Comparison of ENCODE assay signal across 29 mouse cellular contexts in the genomic region with DNA sequence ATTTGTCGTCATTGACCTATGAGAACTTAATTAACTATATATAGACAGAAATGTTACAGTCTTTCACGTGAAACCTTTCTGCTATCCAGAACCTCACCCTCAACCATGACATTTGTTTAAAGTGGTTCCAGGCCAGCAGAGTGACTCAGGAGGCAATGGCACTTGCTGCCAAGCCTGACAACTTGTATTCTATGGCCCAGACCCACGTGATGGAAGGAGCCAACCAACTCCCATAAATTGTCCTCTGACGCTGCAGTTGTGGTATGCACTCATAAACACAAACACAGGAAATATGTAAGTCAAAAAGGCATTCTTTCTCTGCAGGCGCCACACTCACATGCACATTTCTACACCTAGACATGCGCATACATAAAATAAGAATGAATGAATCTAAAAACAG. TPM values are rescaled to one million over a fixed set of nuclear protein-coding genes. Genes with fewer than 3 reads are reported as not detected.
A peak's percentile ranks its signal among the peaks of the same experiment; 100 is the strongest.
DNase-seq lines count a peak whose midpoint lies in the region; TF ChIP-seq lines count a peak whose summit lies in the region.
"Had no signal": no experiment of that assay in that cellular context is flagged by ENCODE, and none has a peak within 500 bp of the region (broad histone marks: within the 10 kb centered on the region; RNA-seq: fewer than 3 reads in every experiment).

No protein-coding gene starts in this region.

- peaks cover 4% of the 10 kb centered on the region for H3K79me2 ChIP-seq in C2C12 (ENCODE audit: control insufficient read depth, insufficient read depth)

- no peak for TF ChIP-seq CTCF in C2C12 (IDR thresholded peaks at IDR 0.05; ENCODE audit: control insufficient read depth, insufficient read depth, insufficient read length)
- no peak for TF ChIP-seq CTCF in left cerebral cortex, adult 2 months (IDR thresholded peaks at IDR 0.05)

- H3K36me3 ChIP-seq in C2C12 (ENCODE audit: control insufficient read depth, insufficient read depth), result peaks cover 61% of the 10 kb centered on the region

- DNase-seq in 3134 (ENCODE audit: extremely low read depth, insufficient read length, low spot score), result peak; percentile 50
- DNase-seq in adrenal gland, adult 8-10 months, result peak; percentile 34
- peak; percentile 51 for DNase-seq in adrenal gland, postnatal 25 days
- no peak for DNase-seq in neural tube, embryonic 10.5 days (ENCODE audit: extremely low spot score, low spot score)
- no peak for DNase-seq in left cerebral cortex, adult 2 months (ENCODE audit: extremely low spot score in 1 of 2, low spot score in 2 of 2)
- DNase-seq in liver, result no peak
- no peak for DNase-seq in left cerebral cortex, postnatal 10 days (ENCODE audit: extremely low spot score in 1 of 2, low spot score in 2 of 2)
- DNase-seq: cerebellum, adult 11 months; cerebellum, adult 2 months; cerebellum, postnatal 10 days; cerebellum, postnatal 36 days; embryo, embryonic 11 days; gastrocnemius, postnatal 25 days; heart, adult 18-20 months; heart, postnatal 10 days; heart, postnatal 36 days; kidney, adult 11 months had no signal

- peaks cover 2% of the 10 kb centered on the region for H3K79me3 ChIP-seq in C2C12 (ENCODE audit: low read depth)

- no peaks in the 10 kb centered on the region for H3K27me3 ChIP-seq in C2C12 (ENCODE audit: control insufficient read depth, insufficient read depth, insufficient read length)
- H3K27me3 ChIP-seq: CH12.LX; embryonic facial prominence, embryonic 13.5 days; forebrain, embryonic 12.5 days; forebrain, embryonic 15.5 days; heart, embryonic 12.5 days; heart, embryonic 15.5 days; hindbrain, embryonic 13.5 days; intestine, embryonic 15.5 days had no signal

- intact Hi-C loops in left cerebral cortex, adult 2 months (cut with DNase I), result no loop called here
- intact Hi-C loops in left cerebral cortex, postnatal 10 days (cut with DNase I), result no loop called here

- no peak overlapping the region for H3K4me3 ChIP-seq in C2C12 (ENCODE audit: insufficient read depth, poor library complexity, severe bottlenecking)
- H3K4me3 ChIP-seq in left cerebral cortex, adult 2 months, result no peak overlapping the region
- H3K4me3 ChIP-seq: embryonic facial prominence, embryonic 10.5 days; embryonic facial prominence, embryonic 13.5 days; erythroblast, embryonic 14.5 days; forebrain, embryonic 12.5 days; forebrain, embryonic 15.5 days; heart, embryonic 12.5 days; heart, embryonic 15.5 days; hindbrain, embryonic 10.5 days; hindbrain, embryonic 13.5 days; intestine, embryonic 15.5 days had no signal

- no peak overlapping the region for H3K27ac ChIP-seq in left cerebral cortex, adult 2 months
- H3K27ac ChIP-seq: embryonic facial prominence, embryonic 10.5 days; embryonic facial prominence, embryonic 13.5 days; forebrain, embryonic 12.5 days; forebrain, embryonic 15.5 days; heart, embryonic 15.5 days; hindbrain, embryonic 10.5 days; hindbrain, embryonic 13.5 days; intestine, embryonic 15.5 days had no signal

- H3ac ChIP-seq in C2C12 (ENCODE audit: control insufficient read depth, insufficient read length, low read depth), result no peak overlapping the region

TF ChIP-seq in C2C12, 6 proteins besides CTCF, POLR2A, EP300 and RAD21:
- peak; percentile 95 for TF ChIP-seq USF1 (IDR thresholded peaks at IDR 0.05; ENCODE audit: low read depth)
- TF ChIP-seq MYOG (IDR thresholded peaks at IDR 0.05; ENCODE audit: control insufficient read depth, extremely low read depth, insufficient read length), result no peak

RNA-seq across cellular contexts. Expression of gene Simc1, which starts 23.6 kb away (rescaled TPM):
- 6.6 TPM for polyA plus RNA-seq in C2C12 (2012; fragmentation: generic; extraction: Trizol)
- 10 to 100 TPM; 13.5 to 56.8 (median 26.1) TPM for total RNA-seq in adrenal gland, adult 8-10 months (2022)
- total RNA-seq in adrenal gland, postnatal 25 days (2021), result 12.8 and 19.2 TPM in 2 replicates
- 10 to 100 TPM; 16.0 TPM for total RNA-seq in left cerebral cortex, adult 2 months (2021)
- 10 to 100 TPM; 17.4 to 19.9 TPM for total RNA-seq in left cerebral cortex, postnatal 10 days (2021)

RNA-seq across cellular contexts. Expression of gene 4833439L19Rik, which starts 38.1 kb away (rescaled TPM):
- polyA plus RNA-seq in C2C12 (2012; fragmentation: generic; extraction: Trizol), result 62.8 TPM
- 100 to 1,000 TPM; 162 to 193 (median 173) TPM for total RNA-seq in adrenal gland, adult 8-10 months (2022)
- 157 and 177 TPM in 2 replicates for total RNA-seq in adrenal gland, postnatal 25 days (2021)
- total RNA-seq in left cerebral cortex, adult 2 months (2021), result 100 to 1,000 TPM; 134 to 143 TPM
- 100 to 1,000 TPM; 137 to 152 TPM for total RNA-seq in left cerebral cortex, postnatal 10 days (2021)

RNA-seq across cellular contexts. Expression of gene Arl10, which starts 47.7 kb away (rescaled TPM):
- 24.8 TPM for polyA plus RNA-seq in C2C12 (2012; fragmentation: generic; extraction: Trizol)
- total RNA-seq in adrenal gland, adult 8-10 months (2022), result 10 to 100 TPM; 55.4 to 77.4 (median 62.0) TPM
- 51.6 and 65.6 TPM in 2 replicates for total RNA-seq in adrenal gland, postnatal 25 days (2021)
- 10 to 100 TPM; 24.1 to 25.6 TPM for total RNA-seq in left cerebral cortex, adult 2 months (2021)
- total RNA-seq in left cerebral cortex, postnatal 10 days (2021), result 10 to 100 TPM; 37.0 to 39.9 TPM
- polyA plus RNA-seq: erythroblast, embryonic 14.5 days had no signal

RNA-seq across cellular contexts. Expression of gene Thoc3, which starts 58.5 kb away (rescaled TPM):
- 70.8 TPM for polyA plus RNA-seq in C2C12 (2012; fragmentation: generic; extraction: Trizol)
- 10 to 100 TPM; 44.4 to 51.6 (median 48.7) TPM for total RNA-seq in adrenal gland, adult 8-10 months (2022)
- 39.3 and 52.9 TPM in 2 replicates for total RNA-seq in adrenal gland, postnatal 25 days (2021)
- 10 to 100 TPM; 35.6 to 36.0 TPM for total RNA-seq in left cerebral cortex, adult 2 months (2021)
- 10 to 100 TPM; 41.3 to 41.4 TPM for total RNA-seq in left cerebral cortex, postnatal 10 days (2021)

Comparison
In these comparisons a context has a peak if more than half of its experiments do, and no peak if none do; other contexts are left out.
1. DNase-seq: peak in 3134 (single experiment), adrenal gland, adult 8-10 months (single experiment) and adrenal gland, postnatal 25 days (single experiment); none in neural tube, embryonic 10.5 days (single experiment), left cerebral cortex, adult 2 months (0 of 2), liver (single experiment) and left cerebral cortex, postnatal 10 days (0 of 2).